Mouse (Mus musculus): Measurements from ENCODE around the gene Coro2b. TPM values are rescaled to one million over a fixed set of nuclear protein-coding genes. Genes with fewer than 3 reads are reported as not detected.
"Not testable (repeated sequence)": the region's sequence is repeated elsewhere in the genome, so short reads cannot be mapped to it uniquely, and the experiment has no call there.

The Coro2b gene
- polyA plus RNA-seq, 1 experiment from 2014 or later, result 16.5 TPM

DNA sequence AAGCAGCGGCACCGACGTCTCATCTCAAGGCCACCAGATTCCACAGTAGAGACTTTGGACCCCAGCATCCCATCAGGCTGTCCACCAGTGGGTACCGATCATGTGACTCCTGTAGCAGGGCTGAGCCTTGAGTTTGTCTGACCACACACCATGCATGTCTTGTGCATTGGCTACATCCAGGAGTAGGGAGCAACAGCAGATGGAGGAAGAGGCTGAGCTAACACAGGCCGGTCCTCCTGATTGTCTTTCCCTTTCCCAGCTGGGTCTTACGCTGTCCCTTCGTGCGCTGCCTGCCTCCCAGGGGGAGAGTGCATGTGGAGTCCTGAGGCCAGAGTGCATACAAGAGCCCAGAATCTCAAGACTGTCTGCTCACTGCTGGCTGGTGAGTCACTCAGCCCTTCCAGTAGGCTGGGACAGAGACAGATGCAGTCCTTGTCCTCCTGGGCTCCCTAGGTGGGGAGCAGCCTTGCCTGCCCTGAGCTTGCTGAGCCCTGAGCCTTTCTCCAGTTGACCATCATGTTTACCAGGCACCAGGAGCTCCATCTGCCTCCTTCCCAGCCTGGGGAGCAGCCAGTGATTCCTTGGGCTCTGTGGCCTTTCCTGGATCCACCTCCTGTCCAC lies 84.4 kb downstream of the Coro2b start:
- H3K9me3 ChIP-seq (ENCODE audit: control insufficient read depth, low read length), result no peaks in the 10 kb centered on the region
- no peak overlapping the region for H3K4me2 ChIP-seq (replicated peaks; ENCODE audit: low read depth, low read length)
- no peaks in the 10 kb centered on the region for H3K27me3 ChIP-seq (ENCODE audit: control insufficient read depth, insufficient read depth, low read length)
- H3K27ac ChIP-seq (ENCODE audit: low read depth, low read length), result no peak overlapping the region
- 96% methylated on average over 8 of the region's 8 CpGs for WGBS
- no peaks in the 10 kb centered on the region for H3K36me3 ChIP-seq (ENCODE audit: control insufficient read depth, insufficient read depth, low read length)
- no peak for ATAC-seq (ENCODE audit: low FRiP score, low TSS enrichment)
- H3K4me3 ChIP-seq (ENCODE audit: low read length), result no peak overlapping the region
- H3K9ac ChIP-seq (ENCODE audit: low read depth, low read length), result no peak overlapping the region
- peaks cover 10% of the 10 kb centered on the region; the same call in 1 of the 2 replicates for H3K4me1 ChIP-seq (ENCODE audit: control insufficient read depth, insufficient read depth, low read length)

GRCm38 (mm10) chr9:62451585-62452372 lies 85.1 kb downstream of the Coro2b start:
- peak; percentile 17; the same call in 1 of the 2 replicates for ATAC-seq (ENCODE audit: low FRiP score, low TSS enrichment)
- H3K4me2 ChIP-seq (replicated peaks; ENCODE audit: low read depth, low read length), result no peak overlapping the region
- H3K36me3 ChIP-seq (ENCODE audit: control insufficient read depth, insufficient read depth, low read length), result no peaks in the 10 kb centered on the region
- WGBS, result 81% methylated on average over 8 of the region's 8 CpGs
- H3K4me1 ChIP-seq (ENCODE audit: control insufficient read depth, insufficient read depth, low read length), result peaks cover 10% of the 10 kb centered on the region; the same call in 1 of the 2 replicates
- H3K27ac ChIP-seq (ENCODE audit: low read depth, low read length), result no peak overlapping the region
- H3K9ac ChIP-seq (ENCODE audit: low read depth, low read length), result no peak overlapping the region
- no peak overlapping the region for H3K4me3 ChIP-seq (ENCODE audit: low read length)
- no peaks in the 10 kb centered on the region for H3K27me3 ChIP-seq (ENCODE audit: control insufficient read depth, insufficient read depth, low read length)
- H3K9me3 ChIP-seq (ENCODE audit: control insufficient read depth, low read length), result no peaks in the 10 kb centered on the region

- Histone ChIP-seq H3K4me2 (replicated peaks; ENCODE audit: low read depth, low read length) (no peak overlapping the region), H3K27ac (ENCODE audit: low read depth, low read length) (no peak overlapping the region), H3K9me3 (ENCODE audit: control insufficient read depth, low read length) (no peaks in the 10 kb centered on the region), H3K36me3 (ENCODE audit: control insufficient read depth, insufficient read depth, low read length) (no peaks in the 10 kb centered on the region), H3K4me1 (ENCODE audit: control insufficient read depth, insufficient read depth, low read length) (peaks cover 7% of the 10 kb centered on the region; the same call in 1 of the 2 replicates), H3K4me3 (ENCODE audit: low read length) (no peak overlapping the region), H3K27me3 (ENCODE audit: control insufficient read depth, insufficient read depth, low read length) (no peaks in the 10 kb centered on the region), H3K9ac (ENCODE audit: low read depth, low read length) (no peak overlapping the region)
- 90% methylated on average over 7 of the region's 7 CpGs for WGBS
- no peak for ATAC-seq (ENCODE audit: low FRiP score, low TSS enrichment)
Measured at GRCm38 (mm10) chr9:62450862-62451261, 86.0 kb downstream of the Coro2b start.

GRCm38 (mm10) chr9:62450355-62450754 lies 86.5 kb downstream of the Coro2b start:
- Histone ChIP-seq H3K4me1 (ENCODE audit: control insufficient read depth, insufficient read depth, low read length) (peaks cover 4% of the 10 kb centered on the region; the same call in 1 of the 2 replicates), H3K4me3 (ENCODE audit: low read length) (no peak overlapping the region), H3K9me3 (ENCODE audit: control insufficient read depth, low read length) (no peaks in the 10 kb centered on the region), H3K36me3 (ENCODE audit: control insufficient read depth, insufficient read depth, low read length) (no peaks in the 10 kb centered on the region), H3K9ac (ENCODE audit: low read depth, low read length) (no peak overlapping the region), H3K4me2 (replicated peaks; ENCODE audit: low read depth, low read length) (no peak overlapping the region), H3K27ac (ENCODE audit: low read depth, low read length) (no peak overlapping the region), H3K27me3 (ENCODE audit: control insufficient read depth, insufficient read depth, low read length) (no peaks in the 10 kb centered on the region)
- ATAC-seq (ENCODE audit: low FRiP score, low TSS enrichment), result no peak
- WGBS, result 79% methylated on average over 6 of the region's 6 CpGs

DNA sequence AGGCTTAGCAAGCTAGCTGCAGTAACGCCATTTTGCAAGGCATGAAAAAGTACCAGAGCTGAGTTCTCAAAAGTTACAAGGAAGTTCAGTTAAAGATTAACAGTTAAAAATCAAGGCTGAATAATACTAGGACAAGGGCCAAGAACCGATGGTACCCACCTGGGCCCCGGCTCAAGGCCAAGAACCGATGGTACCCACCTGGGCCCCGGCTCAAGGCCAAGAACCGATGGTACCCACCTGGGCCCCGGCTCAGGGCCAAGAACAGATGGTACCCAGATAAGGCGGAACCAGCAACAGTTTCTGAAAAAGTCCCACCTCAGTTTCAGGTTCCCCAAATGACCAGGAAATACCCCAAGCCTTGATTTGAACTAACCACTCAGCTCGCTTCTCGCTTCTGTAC lies 89.5 kb downstream of the Coro2b start:
- H3K27me3 ChIP-seq (ENCODE audit: control insufficient read depth, insufficient read depth, low read length); ATAC-seq (ENCODE audit: low FRiP score, low TSS enrichment); H3K9me3 ChIP-seq (ENCODE audit: control insufficient read depth, low read length); H3K36me3 ChIP-seq (ENCODE audit: control insufficient read depth, insufficient read depth, low read length); H3K4me1 ChIP-seq (ENCODE audit: control insufficient read depth, insufficient read depth, low read length); H3K4me2 ChIP-seq (replicated peaks; ENCODE audit: low read depth, low read length); H3K27ac ChIP-seq (ENCODE audit: low read depth, low read length); H3K9ac ChIP-seq (ENCODE audit: low read depth, low read length); H3K4me3 ChIP-seq (ENCODE audit: low read length): not testable (repeated sequence)
- 100% methylated on average over 5 of the region's 10 CpGs for WGBS

- H3K27ac ChIP-seq (ENCODE audit: low read depth, low read length), result peak overlapping the region; percentile 62; the same call in 1 of the 2 replicates
- H3K9ac ChIP-seq (ENCODE audit: low read depth, low read length), result no peak overlapping the region
- peaks cover 7% of the 10 kb centered on the region for H3K4me1 ChIP-seq (ENCODE audit: control insufficient read depth, insufficient read depth, low read length)
- no peaks in the 10 kb centered on the region for H3K9me3 ChIP-seq (ENCODE audit: control insufficient read depth, low read length)
- no peak overlapping the region for H3K4me3 ChIP-seq (ENCODE audit: low read length)
- 28% methylated on average over 3 of the region's 3 CpGs for WGBS
- H3K27me3 ChIP-seq (ENCODE audit: control insufficient read depth, insufficient read depth, low read length), result no peaks in the 10 kb centered on the region
- no peak overlapping the region for H3K4me2 ChIP-seq (replicated peaks; ENCODE audit: low read depth, low read length)
- peak; percentile 33; the same call in 1 of the 2 replicates for ATAC-seq (ENCODE audit: low FRiP score, low TSS enrichment)
- H3K36me3 ChIP-seq (ENCODE audit: control insufficient read depth, insufficient read depth, low read length), result no peaks in the 10 kb centered on the region
Measured at GRCm38 (mm10) chr9:62438755-62439101, 98.1 kb downstream of the Coro2b start.

DNA sequence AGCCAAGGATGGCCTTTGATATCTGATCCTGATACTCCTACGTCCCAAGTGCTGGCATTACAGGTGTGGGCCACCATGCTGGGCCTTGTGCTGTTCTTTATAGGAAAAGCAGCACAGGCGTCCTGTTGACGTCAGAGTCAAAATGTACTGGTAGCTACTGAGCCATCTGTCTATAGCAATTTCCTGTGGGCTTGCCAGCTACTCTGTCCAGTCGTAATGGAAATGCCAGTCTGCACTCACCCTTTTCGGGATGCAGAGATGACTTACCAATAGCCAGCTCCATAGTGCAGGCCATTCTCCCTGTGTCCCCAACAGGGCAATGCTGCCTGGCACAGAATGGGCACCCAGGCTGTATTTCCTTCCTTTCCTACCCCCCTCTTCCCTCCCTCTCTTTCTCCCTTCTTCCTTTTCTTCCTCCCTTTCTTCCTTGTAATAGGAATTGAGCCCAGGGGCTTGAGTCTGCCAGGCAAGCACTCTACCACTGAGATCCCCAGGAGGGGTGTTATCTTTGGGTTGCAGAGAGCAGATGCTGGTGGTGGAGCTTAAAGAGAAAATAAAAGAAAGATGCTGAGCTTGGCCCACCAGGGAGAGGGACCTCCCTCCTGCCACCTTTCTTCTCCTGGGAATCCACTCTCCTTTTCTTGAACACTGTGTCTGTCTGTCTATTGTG lies 98.6 kb downstream of the Coro2b start:
- H3K27ac ChIP-seq (ENCODE audit: low read depth, low read length), result peak overlapping the region; percentile 62; the same call in 1 of the 2 replicates
- no peak overlapping the region for H3K4me3 ChIP-seq (ENCODE audit: low read length)
- H3K36me3 ChIP-seq (ENCODE audit: control insufficient read depth, insufficient read depth, low read length), result no peaks in the 10 kb centered on the region
- no peak overlapping the region for H3K9ac ChIP-seq (ENCODE audit: low read depth, low read length)
- WGBS, result 68% methylated on average over 5 of the region's 5 CpGs
- H3K4me1 ChIP-seq (ENCODE audit: control insufficient read depth, insufficient read depth, low read length), result peaks cover 8% of the 10 kb centered on the region
- no peaks in the 10 kb centered on the region for H3K27me3 ChIP-seq (ENCODE audit: control insufficient read depth, insufficient read depth, low read length)
- ATAC-seq (ENCODE audit: low FRiP score, low TSS enrichment), result no peak
- no peak overlapping the region for H3K4me2 ChIP-seq (replicated peaks; ENCODE audit: low read depth, low read length)
- no peaks in the 10 kb centered on the region for H3K9me3 ChIP-seq (ENCODE audit: control insufficient read depth, low read length)

- Histone ChIP-seq H3K36me3 (ENCODE audit: control insufficient read depth, insufficient read depth, low read length) (no peaks in the 10 kb centered on the region), H3K4me2 (replicated peaks; ENCODE audit: low read depth, low read length) (no peak overlapping the region), H3K9me3 (ENCODE audit: control insufficient read depth, low read length) (no peaks in the 10 kb centered on the region), H3K27me3 (ENCODE audit: control insufficient read depth, insufficient read depth, low read length) (no peaks in the 10 kb centered on the region), H3K27ac (ENCODE audit: low read depth, low read length) (no peak overlapping the region), H3K4me3 (ENCODE audit: low read length) (no peak overlapping the region), H3K9ac (ENCODE audit: low read depth, low read length) (no peak overlapping the region), H3K4me1 (ENCODE audit: control insufficient read depth, insufficient read depth, low read length) (peaks cover 15% of the 10 kb centered on the region)
- ATAC-seq (ENCODE audit: low FRiP score, low TSS enrichment), result no peak
- WGBS, result 92% methylated on average over 7 of the region's 7 CpGs
Measured at GRCm38 (mm10) chr9:62437446-62437845, 99.4 kb downstream of the Coro2b start.

Measured in kidney, embryonic 14.5 days (tissue).